Mouse (Mus musculus): ENCODE data around the gene Tmem52b. TPM values are rescaled to one million over a fixed set of nuclear protein-coding genes. Genes with fewer than 3 reads are reported as not detected.

Tmem52b gene
- 1 to 10 TPM; 1.1 to 2.2 TPM for total RNA-seq (2023)

GRCm38 (mm10) chr6:129512367-129512766 is at the start of gene Tmem52b:
Gene Tmem52b, plus strand, starts transcription at chr6:129512555.

GRCm38 (mm10) chr6:129507024-129507423 is 5.3 kb upstream of the Tmem52b start, which contains the start of gene Olr1:
Gene Olr1, minus strand, starts transcription at chr6:129507165.

GRCm38 (mm10) chr6:129532942-129533860 is 20.8 kb downstream of the Tmem52b start, which contains the start of gene Gabarapl1:
Gene Gabarapl1, plus strand, starts transcription at chr6:129533160.

Other genes with a start within 250 kb of the Tmem52b start
- 10 to 100 TPM; 51.9 to 57.3 TPM for gene Cd69, start 237.1 kb upstream of the Tmem52b start, total RNA-seq (2023)
- gene 4922502D21Rik, start 180.8 kb upstream of the Tmem52b start, total RNA-seq (2023), result not detected
- 100 to 1,000 TPM; 190 to 205 TPM for gene Clec12a, start 169.9 kb upstream of the Tmem52b start, total RNA-seq (2023)
- under 1 TPM in 1 of 2 experiments, not detected in 1; 0.29 TPM for gene Clec12b, start 126.7 kb upstream of the Tmem52b start, total RNA-seq (2023)
- gene Clec1b, start 115.3 kb upstream of the Tmem52b start, total RNA-seq (2023), result 10 to 100 TPM; 10.9 TPM
- 1 to 10 TPM; 1.6 to 3.2 TPM for gene Clec9a, start 103.7 kb upstream of the Tmem52b start, total RNA-seq (2023)
- gene Clec1a, start 60.6 kb upstream of the Tmem52b start, total RNA-seq (2023), result under 1 TPM; 0.11 to 0.18 TPM
- 10 to 100 TPM; 24.7 to 29.3 TPM for gene Olr1, start 5.4 kb upstream of the Tmem52b start, total RNA-seq (2023)
- 10 to 100 TPM; 23.7 to 25.7 TPM for gene Gabarapl1, start 20.6 kb downstream of the Tmem52b start, total RNA-seq (2023)
- gene Klre1, start 65.3 kb downstream of the Tmem52b start, total RNA-seq (2023), result not detected
- under 1 TPM in 1 of 2 experiments, not detected in 1; 0.86 TPM for gene Klrd1, start 79.2 kb downstream of the Tmem52b start, total RNA-seq (2023)
- 1 to 10 TPM; 1.7 to 3.0 TPM for gene Klrk1, start 111.3 kb downstream of the Tmem52b start, total RNA-seq (2023)
- gene Klrc3, start 130.8 kb downstream of the Tmem52b start, total RNA-seq (2023), result not detected
- not detected for gene Klrc2, start 148.1 kb downstream of the Tmem52b start, total RNA-seq (2023)
- not detected for gene Klrc1, start 166.4 kb downstream of the Tmem52b start, total RNA-seq (2023)
- under 1 TPM in 1 of 2 experiments, not detected in 1; 0.44 TPM for gene Klri1, start 204.6 kb downstream of the Tmem52b start, total RNA-seq (2023)
- gene Klri2, start 227.9 kb downstream of the Tmem52b start, total RNA-seq (2023), result not detected